Mouse (Mus musculus): ENCODE measurements around the gene Nlrp6.

The Nlrp6 gene

DNA sequence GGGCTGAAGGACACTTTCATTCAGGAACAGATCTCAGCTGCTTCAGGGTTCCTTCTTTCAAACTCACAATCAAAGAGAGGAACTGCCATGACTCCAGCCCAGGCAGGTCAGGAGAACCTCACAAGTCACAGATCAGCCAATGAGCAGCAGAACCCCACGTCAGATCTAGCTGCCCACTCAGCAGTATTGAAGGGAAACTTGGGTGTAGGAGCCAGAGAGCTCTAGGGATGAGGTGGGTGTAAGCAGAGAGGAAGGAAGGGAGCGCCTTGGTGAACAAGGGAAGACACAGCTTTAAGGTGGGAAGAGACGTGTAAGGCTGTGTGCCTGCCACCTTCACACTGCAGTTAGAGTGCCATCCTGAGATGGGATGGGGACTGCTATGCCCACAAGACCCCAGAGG, 8.4 kb upstream of the Nlrp6 start:
- DNase-seq (ENCODE audit: low spot score in 2 of 2) = no peak

GRCm38 (mm10) chr7:140912846-140913482, 7.7 kb upstream of the Nlrp6 start:
- no peak for DNase-seq (ENCODE audit: low spot score in 2 of 2)

- no peak for DNase-seq (ENCODE audit: low spot score in 2 of 2)
Measured at GRCm38 (mm10) chr7:140914031-140914690, 6.5 kb upstream of the Nlrp6 start.

DNA sequence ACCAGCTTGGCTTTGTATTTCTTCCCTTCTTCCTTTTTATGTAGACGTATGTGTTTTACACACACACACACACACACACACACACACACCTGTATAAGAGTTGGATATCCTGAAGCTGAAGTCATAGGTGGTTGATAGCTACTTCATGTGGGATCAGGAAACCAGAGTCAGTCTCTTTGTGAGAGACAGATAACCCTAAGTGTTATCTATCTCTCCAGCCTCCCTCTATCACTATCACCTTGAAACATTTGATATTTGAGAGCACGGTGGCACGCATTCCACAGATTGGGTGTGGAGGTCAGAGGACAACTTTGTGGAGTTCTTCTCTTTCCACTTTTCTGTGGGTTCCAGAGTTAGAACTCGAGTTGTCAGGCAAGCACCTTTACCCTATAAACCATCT, 791 bp upstream of the Nlrp6 start:
- DNase-seq (ENCODE audit: low spot score in 2 of 2) = no peak

DNA sequence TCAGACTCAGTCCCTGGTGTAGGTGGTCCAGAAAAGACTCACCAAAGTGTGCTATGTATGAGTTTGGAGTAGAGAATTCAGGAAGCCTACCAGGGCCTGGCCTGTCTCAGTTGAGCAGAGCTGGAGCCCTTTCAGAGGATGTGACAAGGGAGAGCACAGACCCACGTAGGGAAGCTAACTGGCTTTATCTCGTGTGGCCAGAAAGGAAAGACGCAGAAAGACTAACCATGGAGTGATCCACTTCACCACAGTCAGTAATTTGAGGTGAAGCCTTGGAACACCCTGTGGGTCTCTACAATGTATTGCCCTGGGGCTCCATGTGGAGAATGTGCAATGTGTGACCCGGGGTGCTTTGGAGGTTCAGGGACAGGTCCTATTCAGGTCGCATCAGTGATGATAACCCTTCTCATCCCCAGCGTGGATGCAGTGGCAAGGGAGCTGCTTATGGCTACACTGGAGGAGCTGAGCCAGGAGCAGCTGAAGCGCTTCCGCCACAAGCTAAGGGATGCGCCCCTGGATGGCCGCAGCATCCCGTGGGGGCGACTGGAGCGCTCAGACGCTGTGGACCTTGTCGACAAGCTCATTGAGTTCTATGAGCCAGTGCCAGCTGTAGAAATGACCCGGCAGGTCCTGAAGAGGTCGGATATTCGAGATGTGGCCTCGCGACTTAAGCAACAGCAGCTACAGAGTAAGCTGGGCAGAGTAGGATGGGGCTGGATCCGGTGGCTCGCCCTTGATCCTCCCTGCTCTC, 698 bp downstream of the Nlrp6 start:
- DNase-seq (ENCODE audit: low spot score in 2 of 2) = no peak

DNA sequence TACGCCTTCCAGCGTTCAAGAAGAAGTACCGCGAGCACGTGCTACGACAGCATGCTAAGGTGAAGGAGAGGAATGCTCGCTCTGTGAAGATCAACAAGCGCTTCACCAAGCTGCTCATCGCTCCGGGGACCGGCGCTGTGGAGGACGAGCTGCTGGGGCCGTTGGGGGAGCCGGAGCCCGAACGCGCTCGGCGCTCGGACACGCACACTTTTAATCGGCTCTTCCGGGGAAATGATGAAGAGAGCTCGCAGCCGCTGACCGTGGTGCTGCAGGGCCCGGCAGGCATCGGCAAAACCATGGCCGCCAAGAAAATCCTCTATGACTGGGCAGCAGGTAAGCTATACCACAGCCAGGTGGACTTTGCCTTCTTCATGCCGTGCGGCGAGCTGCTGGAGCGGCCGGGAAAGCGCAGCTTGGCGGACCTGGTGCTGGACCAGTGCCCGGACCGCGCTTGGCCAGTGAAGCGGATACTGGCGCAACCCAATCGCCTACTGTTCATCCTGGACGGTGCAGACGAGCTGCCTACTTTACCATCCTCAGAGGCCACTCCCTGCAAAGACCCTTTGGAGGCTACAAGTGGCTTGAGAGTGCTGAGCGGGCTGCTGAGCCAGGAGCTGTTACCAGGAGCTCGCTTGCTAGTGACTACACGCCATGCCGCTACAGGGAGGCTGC, 1.8 kb downstream of the Nlrp6 start:
- DNase-seq (ENCODE audit: low spot score in 2 of 2) = no peak

DNA sequence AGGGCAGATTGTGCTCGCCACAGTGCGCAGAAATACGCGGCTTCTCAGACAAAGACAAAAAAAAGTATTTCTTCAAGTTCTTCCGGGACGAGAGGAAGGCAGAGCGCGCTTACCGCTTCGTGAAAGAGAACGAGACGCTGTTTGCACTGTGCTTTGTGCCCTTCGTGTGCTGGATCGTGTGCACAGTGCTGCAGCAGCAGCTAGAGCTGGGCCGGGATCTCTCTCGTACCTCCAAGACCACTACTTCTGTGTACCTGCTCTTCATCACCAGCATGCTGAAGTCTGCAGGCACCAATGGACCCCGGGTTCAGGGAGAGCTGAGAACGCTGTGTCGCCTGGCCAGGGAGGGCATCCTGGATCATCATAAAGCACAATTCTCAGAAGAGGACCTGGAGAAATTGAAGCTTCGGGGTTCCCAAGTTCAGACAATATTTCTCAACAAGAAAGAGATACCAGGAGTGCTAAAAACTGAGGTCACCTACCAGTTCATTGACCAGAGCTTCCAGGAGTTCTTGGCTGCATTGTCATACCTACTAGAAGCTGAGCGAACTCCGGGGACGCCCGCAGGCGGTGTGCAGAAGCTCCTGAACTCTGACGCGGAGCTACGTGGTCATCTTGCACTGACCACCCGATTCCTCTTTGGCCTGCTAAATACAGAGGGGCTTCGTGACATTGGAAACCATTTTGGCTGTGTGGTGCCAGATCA, 2.5 kb downstream of the Nlrp6 start:
- no peak for DNase-seq (ENCODE audit: low spot score in 2 of 2)

DNA sequence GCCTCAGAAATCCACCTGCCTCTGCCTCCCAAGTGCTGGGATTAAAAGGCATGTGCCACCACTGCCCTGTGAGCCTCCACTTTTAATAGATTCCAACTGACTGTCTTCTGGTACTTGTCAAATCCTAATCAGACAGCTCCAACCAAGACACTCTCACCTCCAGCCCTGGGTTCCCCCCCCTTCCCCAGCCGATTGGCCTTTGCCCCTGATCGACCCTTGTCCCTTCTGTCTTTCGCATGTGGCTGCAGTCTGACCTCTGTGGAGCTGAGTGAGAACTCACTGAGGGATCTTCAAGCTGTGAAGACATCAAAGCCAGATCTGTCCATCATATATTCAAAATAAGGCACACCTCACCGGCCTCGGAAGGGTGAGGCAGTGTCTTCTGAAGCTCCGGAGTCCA, 6.5 kb downstream of the Nlrp6 start:
- DNase-seq (ENCODE audit: low spot score in 2 of 2) = no peak

- DNase-seq (ENCODE audit: low spot score in 2 of 2) = no peak
Measured at GRCm38 (mm10) chr7:140938436-140938835, 17.7 kb downstream of the Nlrp6 start.

- DNase-seq (ENCODE audit: low spot score in 2 of 2) = no peak
Measured at GRCm38 (mm10) chr7:140938896-140939295, 18.2 kb downstream of the Nlrp6 start.

DNA sequence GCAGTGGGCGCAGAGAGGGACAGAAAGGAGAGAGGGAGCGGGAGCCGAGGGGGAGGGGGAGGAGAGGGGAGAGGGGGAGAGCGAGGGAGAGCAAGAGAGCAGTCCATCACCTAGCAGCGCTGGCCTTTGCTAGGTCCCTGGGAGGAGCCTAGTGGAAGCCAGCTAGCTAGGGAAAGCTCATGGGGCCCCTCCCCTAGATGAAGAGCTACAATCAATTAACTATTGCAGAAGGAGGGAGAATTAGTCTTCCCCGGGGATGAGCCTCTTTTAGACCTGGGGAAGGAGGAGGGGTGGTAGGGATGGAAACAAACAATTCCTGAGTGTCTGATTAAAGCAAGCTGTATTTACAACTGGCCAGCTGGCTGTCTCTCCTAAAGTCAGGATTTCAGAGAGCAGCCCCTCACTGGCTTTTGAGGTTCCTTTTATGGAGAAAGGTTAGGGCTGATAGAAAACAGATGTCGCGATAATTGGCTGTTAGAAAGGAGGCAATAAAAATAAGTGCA, 19.0 kb downstream of the Nlrp6 start:
- no peak for DNase-seq (ENCODE audit: low spot score in 2 of 2)

- DNase-seq (ENCODE audit: low spot score in 2 of 2) = peak; percentile 66 to 76
Measured at GRCm38 (mm10) chr7:140941222-140942051, 20.7 kb downstream of the Nlrp6 start, which contains the start of gene Pgghg. TSS of gene Pgghg (plus strand) at chr7:140941391.

DNA sequence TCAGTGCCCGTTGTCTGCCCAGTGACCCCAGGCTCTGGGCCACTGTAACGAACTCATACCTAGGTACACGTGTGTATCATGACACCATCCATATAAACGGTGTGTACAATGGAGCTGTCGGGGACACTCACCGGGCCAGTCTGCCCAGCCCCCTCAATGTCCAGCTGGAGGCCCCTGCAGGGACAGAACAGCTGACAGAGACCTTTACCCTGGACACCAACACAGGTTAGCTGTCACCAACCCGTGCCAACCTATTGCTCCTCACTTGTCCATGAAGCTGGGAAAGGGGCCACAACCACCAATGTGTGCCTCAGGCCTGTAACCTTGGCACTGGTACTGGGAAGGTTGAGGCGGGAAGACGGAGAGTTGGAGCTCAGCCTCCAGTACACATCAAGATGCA, 21.6 kb downstream of the Nlrp6 start:
- DNase-seq (ENCODE audit: low spot score in 2 of 2) = no peak

GRCm38 (mm10) chr7:140942811-140943210, 22.1 kb downstream of the Nlrp6 start:
- DNase-seq (ENCODE audit: low spot score in 2 of 2) = no peak

GRCm38 (mm10) chr7:140943356-140943755, 22.7 kb downstream of the Nlrp6 start:
- no peak for DNase-seq (ENCODE audit: low spot score in 2 of 2)

DNA sequence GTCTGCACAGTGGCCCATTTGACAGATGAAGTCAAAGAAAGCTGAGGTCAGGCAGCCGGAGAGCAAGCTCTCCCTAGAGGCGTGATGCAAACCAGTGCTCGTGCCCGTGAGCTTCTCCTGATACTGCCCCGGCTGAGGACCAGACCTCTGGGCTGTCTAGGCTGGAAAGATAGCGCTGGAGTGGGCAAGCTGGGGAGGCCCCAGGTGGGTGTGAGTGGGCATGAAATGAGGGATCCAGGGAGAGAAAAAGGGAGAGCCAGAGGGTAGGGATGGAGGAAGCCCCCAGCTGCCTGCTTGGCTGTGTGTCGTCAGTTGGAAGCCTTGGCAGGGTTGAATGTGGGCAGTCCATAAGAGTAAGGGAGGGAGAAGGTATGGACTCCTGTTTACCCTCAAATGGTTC, 23.5 kb downstream of the Nlrp6 start:
- no peak for DNase-seq (ENCODE audit: low spot score in 2 of 2)

GRCm38 (mm10) chr7:140945247-140945646, 24.5 kb downstream of the Nlrp6 start:
- DNase-seq (ENCODE audit: low spot score in 2 of 2) = no peak

GRCm38 (mm10) chr7:140946311-140946710, 25.6 kb downstream of the Nlrp6 start:
- no peak for DNase-seq (ENCODE audit: low spot score in 2 of 2)

- no peak for DNase-seq (ENCODE audit: low spot score in 2 of 2)
Measured at GRCm38 (mm10) chr7:140946980-140947379, 26.3 kb downstream of the Nlrp6 start.

DNA sequence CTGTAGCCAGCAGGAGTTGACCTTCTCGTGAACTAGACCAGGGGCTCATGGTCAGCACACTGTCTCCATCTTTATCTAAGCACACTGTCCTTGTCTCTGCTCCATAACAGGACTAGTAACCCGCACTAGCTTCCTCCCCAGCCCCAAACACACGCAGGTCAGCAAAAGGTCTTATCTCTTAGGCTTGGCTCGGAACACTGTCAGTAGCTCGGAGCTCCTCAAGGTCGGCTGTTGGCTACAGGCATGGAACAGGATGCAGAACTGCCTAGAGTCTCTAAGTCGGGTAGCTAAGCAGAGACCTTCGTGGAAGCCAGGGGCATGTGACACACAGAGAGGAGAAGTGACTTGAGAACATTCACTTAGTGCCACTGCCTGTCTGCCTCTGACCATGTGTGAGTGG, 27.5 kb downstream of the Nlrp6 start:
- DNase-seq (ENCODE audit: low spot score in 2 of 2) = no peak

DNA sequence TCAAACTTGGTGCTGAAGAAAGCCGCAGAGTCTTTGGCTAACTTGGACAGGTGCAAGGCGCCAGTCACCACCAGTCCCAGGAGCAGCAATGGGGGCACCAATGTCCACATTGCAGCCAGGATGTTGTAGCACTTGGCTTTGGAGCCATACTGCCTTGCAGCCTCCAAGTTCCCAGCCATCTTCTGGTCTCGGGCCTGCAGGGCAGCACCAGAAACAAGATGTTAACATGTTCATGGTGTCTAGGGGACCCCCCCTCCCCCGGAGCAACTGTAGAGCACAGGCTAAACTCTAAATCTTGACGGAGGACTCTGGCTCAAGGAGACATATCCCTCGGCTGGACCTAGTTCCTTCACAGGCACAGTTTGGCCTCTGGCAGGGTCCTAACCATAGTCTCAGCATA, 28.6 kb downstream of the Nlrp6 start:
- no peak for DNase-seq (ENCODE audit: low spot score in 2 of 2)

All from thymus, postnatal 10 days (tissue).